Mouse (Mus musculus) adrenal gland, adult 18-20 months (tissue): ENCODE measurements around the gene Dennd2a. TPM values are rescaled to one million over a fixed set of nuclear protein-coding genes. Genes with fewer than 3 reads are reported as not detected.
"Not testable (repeated sequence)": the region's sequence is repeated elsewhere in the genome, so short reads cannot be mapped to it uniquely, and the experiment has no call there.

Experiments
- DNase-seq, 2 experiments: peaks; one replicate each; pipeline ENCODE4 v3.0.0; 2021 to 2022; ENCODE audit warnings: low spot score in 2 of 2
- total RNA-seq, 2 experiments: library from RNA; stranded (reverse); gene quantifications; 1 replicate in 1 of 2; 2 replicates in 1 of 2; pipeline ENCODE4 v1.2.3; 2021

The Dennd2a gene
- total RNA-seq, 2 experiments from 2014 or later = 6.2 to 10.8 TPM

DNA sequence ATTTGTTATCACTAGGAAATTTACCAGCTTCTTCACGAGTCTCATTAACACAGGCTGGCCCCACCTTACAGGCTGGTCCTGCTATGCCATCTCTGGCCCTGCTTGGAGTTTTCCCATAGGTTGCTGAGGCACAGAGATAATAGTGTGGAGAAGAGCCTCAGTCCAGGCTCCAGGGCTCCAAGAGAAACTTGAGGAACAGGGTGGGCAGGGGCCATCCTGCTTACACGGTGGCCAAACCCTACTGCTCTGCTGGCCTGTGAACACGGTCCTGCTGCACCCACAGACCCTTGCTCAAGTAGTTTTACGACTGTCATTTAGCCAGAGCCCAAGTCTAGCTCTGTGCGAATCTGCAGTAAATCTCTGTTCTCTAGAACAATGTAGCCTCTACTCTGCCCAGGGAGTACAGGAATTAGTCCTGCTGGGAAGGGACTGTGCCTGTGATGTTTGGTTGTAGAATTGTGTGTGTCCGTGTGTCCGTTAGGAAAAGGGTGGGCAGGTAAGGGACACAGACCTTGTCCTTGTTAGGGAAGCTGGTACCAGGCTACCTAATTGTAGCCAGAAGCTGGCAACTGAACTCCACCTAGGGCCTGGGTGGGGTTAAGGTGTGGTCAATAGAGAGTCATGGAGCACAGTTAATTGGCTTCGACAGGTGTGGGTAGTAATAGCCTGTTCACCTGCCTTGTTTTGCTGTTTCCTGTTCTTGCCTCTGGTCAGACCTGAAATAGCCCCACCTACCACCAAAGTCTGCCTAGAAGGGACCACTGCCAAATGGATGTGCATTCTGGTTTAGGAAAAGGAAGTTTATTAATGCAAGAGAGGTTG lies 102.1 kb downstream of the Dennd2a start:
- DNase-seq = no peak

DNA sequence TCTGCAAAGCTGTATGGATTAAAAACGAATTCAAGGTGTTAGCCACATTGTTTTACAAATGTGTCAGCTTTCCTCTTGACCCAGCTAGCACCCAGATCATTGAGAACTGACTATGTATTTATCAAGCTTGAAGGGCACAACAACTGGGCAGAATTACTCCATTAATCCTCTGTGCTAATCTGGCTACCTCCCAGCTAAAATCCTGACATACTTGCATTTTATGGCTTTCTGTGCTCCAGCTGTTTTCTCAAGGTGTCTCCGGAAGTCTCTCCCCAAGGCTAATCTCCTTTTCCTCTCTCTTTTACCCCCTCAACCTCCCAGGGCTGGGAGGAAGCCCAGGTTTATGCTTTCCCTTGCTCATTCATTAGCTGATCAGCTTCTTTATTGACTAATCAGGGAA lies 103.1 kb downstream of the Dennd2a start:
- DNase-seq = no peak

DNA sequence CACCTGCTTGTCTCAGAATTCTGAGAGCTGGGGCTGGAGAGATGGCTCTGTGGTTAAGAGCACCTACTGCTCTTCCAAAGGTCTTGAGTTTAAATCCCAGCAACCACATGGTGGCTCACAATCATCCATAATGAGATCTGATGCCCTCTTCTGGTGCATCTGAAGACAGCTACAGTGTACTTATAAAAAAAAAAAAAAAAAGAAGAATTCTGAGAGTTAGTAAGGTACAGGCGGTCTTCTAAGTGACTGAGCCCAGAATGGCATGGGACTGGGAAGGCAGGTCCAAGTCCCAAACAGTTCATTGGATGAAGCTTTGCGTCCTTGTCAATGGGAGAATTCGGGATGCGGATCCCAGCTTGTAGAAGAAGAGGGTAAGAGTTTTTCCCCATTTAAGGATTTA lies 104.1 kb downstream of the Dennd2a start:
- no peak for DNase-seq

DNA sequence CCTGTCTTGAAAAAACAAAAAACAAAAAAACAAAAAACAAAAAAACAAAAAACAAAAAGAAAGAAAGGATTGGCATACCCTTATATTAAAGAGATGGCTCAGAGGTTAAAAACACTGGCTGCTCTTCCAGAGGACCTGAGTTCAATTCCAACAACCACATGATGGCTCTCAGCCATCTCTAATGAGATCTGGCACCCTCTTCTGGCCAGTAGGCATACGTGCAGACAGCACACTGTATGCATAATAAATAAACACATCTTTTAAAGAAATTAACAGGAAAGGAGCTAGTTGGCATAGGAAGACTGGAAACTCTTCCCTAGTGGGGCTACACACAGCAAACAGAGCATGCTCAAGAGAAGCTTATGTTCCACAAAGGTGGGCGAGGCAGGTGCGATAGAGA lies 106.6 kb downstream of the Dennd2a start:
- no peak for DNase-seq

DNA sequence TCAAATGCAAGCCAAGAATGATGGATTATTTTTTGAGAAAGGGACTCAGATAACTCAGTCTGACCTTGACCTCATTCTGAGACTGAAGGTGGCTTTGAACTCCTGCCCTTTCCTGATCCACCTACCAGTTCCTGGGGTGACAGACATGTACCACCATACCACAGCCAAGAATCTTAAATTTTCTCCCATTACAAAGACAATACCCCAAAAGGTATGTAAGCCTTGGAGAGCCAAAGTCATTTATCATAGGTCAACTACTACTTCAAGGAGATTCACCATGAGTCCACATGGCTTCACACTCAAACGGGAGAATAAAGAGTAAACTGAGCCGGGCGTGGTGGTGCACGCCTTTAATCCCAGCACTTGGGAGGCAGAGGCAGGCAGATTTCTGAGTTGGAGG lies 107.1 kb downstream of the Dennd2a start:
- DNase-seq = no peak

DNA sequence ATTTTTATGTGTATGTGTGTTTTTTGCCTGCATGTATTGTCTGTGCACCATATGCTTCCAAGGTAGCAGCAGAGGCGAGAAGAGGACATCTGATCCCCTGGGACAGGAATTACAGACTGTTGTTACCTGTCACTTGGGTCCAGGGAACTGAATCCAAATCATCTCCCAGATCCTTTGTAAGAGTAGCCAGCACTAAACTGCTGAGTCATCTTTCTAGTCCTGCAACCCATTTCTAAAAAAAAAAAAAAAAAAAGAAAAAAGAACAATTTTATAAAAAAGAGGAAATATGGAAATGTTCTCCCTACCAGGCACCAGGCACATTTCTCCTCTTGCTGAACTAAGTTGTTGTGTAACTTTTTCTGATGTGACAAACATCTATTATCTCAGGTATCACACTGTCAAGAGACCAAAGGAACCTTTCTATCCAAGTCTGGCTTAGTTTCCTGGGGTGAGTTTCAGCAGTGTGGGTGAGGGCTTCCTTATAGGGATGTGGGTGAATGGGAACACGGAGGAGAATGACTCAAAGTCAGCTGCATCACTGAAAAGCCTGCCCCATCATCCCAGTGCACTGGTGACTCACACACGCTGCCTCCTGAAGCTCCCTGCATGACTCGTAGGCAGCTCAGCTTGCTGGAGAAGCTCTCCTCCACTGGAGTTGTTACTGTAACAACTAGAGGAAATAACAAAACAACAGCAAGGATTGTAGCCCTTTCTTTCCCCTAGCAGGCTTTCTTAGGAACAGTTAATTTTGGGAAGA lies 110.1 kb downstream of the Dennd2a start:
- DNase-seq = no peak

DNA sequence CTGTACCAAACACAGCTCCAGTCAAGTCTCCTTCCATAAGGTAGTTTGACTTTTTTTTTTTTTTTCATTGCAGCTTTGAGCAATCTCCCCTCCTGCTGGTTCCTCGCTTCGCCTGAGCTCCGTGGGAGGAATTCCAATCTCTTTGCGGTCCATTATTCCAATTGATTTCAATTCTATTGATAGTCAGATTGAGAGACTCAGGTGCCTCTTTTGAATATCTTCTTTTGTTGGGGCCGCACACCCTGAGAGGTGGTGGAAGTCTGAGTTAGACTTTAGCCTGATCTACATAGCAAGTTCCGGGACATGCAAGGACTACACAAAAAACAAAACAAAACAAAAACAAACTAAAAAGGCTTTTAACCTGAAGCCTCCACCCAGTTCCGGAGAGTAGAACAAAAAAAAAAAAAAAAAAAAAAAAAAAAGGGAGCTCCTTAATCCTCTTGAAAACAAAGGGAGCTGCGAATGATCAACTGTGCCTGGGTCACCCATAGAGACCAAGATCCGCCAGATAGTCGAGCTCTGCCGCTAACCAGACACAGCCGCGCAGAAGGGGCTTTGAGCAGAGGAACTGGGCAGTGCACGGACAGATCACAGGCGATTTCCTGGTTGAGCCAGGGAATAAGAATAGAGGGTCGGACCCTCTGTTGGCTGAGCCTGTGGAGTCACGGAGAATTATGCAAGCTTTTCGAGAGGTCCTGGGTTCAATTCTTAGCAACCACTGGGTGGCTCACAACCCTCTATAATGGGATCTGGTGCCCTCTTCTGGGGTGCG lies 111.7 kb downstream of the Dennd2a start:
- DNase-seq = no peak

DNA sequence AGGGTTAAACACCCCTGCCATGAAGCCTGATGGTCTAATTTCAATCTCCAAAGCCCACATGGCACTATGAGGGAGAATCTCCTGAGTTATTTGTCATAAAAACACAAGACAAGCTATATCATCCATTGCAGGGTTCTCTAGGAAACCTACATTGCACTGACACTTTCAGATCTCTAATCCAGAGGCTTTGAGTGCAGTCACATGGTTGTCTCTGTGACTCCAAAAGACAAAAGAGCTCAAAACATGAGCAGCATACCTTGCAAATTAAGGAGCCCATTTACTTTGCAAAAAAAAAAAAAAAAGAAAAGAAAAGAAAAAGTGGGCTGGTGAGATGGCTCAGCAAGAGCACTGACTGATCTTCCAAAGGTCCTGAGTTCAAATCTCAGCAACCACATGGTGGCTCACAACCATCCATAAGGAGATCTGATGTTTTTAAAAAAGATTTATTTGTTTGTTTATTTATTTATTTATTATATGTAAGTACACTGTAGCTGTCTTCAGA lies 114.8 kb downstream of the Dennd2a start:
- DNase-seq = no peak

DNA sequence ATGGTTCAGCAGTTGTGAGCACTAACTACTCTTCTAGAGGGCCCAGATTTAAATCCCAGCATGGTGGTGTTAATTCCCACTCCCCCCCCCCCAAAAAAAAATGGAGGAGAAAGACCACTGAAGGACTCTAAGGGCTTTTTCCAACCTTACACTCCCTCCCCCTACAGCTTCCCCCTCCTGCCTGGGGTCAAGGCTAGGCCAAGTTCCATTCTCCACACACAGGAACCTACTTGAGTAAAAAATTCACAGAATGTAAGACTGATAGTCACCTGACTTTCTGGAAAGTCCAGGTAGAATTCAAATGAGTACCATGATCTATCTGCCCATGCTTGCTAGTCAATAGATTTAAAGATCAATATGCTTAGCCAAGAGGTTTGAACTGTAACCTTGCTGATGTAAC lies 117.5 kb downstream of the Dennd2a start:
- no peak for DNase-seq

DNA sequence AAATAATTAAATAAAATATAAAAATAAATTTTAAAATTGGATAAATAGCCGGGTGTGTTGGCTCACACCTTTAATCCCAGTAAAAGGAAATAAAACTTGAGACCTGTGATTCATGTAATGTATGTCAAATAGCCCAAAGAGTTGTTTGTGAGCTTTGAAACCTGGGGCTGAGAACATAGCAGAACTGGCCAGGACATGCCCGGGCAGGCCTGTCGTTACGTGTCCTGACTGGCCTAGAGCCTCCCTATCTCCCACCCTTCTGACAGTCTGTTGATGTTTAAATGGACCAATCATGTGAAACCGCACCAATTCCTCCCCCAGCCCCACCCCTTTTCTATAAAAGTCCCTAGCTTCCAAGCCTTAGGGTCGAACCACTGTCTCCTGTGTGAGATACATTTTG lies 120.1 kb downstream of the Dennd2a start:
- not testable (repeated sequence) for DNase-seq

DNA sequence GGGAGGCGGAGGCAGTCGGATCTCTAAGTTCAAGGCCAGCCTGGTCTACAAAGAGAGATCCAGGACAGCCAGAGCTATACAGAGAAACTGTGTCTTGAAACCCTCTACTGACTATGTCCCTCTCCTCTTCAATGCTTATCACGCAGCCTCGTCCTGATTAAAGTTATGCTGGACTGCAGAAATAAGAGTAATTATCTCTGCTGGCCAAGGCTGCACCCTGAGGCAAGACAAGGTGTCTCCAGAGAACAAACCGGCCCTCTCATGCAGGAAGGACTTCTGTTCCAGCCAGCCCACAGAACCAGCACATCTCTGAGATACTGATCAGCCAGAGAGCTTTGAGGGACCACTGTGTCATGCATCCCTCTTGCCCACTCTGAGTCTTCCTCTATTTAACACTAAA lies 121.8 kb downstream of the Dennd2a start:
- no peak for DNase-seq

DNA sequence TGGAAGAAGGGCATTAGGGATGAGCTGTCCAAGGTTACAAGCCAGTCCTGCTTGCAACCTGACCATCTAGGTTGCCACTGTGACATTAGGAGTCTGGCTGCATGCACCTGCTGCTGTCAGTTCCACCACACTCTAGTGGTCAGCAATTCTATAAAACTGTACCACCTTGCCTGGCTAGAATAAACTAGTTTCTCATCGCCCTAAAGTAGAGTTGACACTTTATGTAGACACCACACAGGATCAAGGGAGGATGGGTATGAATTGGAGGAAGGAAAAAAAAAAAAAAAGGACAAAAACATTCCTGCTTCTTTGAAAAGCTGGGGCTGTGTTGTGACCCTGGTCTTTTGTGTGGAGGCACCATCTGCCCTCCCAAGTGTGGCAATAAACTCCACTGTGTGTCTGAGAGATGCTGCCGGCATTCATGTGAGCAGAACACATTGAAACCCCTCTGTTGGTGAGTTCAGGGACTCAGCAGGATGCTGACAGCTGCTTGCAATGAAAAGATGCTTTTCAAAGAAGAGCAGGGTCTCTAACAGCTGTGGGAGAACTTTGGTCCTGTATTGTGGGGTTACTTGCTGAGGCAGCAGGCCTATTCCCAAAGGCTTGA lies 122.7 kb downstream of the Dennd2a start:
- no peak for DNase-seq

DNA sequence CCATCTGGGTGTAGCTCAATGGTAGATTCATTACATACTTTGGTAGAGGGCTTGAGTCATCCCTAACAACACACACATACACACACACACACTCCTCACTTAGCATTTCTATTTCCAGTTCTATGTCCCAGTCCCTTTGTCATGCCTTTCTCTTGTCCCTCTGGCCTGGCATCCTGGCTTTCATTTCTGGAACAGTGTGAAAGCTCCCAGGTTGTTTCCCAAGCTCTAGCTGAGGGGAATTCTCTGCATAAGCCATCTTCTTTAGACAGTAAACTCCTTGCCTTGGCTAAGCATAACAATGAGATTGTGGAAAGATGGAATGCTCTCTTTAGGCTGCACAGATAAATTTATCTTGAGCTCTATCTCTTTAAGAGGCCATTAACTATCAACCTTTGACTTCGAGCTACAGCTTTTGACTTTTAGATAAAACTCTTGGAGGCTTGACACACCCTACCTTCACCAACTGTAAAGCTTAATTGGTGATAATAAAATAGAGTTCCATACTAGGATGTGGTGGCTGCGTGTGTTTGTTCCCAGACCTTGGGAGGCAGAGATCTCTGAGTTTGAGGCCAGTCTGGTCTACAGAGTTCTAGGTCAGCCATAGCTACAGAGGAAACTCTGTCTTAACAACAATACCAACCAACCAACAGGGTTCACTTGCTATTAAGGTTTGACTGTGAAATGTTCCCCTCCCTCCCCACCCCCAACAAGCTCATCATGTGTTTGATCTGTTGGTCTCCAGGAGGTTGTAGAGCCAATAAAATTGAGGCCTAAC lies 123.4 kb downstream of the Dennd2a start:
- DNase-seq = no peak

DNA sequence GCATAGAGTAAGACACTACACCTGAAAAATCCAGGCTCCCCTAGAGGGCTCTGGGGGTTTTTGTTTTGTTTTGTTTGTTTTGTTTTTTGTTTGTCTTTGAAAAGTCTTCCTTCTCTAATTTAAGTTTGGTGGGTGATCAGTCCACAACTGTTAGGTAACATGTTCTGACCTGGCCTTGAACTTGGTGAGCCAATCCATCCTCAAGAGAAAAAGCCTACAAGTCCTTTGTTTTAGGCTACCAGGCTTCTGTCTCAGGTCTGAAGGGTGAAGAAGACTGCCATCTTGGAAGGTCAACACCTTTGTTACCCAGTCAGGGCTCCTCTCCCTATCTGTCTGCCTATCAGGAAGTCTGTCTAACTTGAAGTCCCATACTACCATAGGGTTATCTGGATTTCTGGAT lies 124.0 kb downstream of the Dennd2a start:
- no peak for DNase-seq

DNA sequence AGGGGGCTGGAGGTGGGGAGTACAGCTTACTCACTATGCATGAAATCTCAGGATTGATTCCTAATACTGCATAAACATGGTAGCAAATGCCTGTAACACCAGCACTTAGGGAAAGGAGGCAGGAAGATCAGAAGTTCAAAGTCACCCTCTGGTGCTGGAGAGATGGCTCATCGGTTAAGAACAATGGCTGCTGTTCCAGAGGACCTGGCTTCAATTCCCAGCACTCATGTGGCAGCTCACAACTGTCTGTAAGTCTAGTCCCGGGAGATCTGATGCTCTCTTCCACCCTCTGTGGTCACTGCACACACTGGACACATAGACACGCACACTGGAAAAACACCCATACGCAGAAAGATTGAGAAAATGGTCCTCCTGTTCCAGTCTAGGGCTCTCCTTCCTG lies 124.5 kb downstream of the Dennd2a start:
- no peak for DNase-seq

DNA sequence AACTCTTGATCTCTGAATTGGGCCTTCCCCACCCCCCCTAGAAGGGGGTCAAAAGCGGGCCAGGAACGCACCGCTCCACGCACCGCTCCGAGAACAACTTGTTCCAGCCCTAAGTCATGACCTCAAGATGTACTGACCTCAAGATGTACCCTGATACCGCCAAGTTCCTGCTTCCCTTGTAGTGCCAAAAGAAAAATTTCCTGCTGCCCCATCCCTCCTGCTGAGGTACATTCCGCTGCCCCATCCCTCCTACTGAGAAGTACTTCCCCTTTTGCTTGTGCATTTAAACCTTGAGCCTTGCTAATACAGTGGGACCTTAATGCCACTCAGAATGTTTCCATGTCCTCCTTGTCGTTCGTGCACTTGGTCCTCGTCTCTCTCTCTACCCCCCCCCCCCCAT lies 126.9 kb downstream of the Dennd2a start:
- no peak for DNase-seq

DNA sequence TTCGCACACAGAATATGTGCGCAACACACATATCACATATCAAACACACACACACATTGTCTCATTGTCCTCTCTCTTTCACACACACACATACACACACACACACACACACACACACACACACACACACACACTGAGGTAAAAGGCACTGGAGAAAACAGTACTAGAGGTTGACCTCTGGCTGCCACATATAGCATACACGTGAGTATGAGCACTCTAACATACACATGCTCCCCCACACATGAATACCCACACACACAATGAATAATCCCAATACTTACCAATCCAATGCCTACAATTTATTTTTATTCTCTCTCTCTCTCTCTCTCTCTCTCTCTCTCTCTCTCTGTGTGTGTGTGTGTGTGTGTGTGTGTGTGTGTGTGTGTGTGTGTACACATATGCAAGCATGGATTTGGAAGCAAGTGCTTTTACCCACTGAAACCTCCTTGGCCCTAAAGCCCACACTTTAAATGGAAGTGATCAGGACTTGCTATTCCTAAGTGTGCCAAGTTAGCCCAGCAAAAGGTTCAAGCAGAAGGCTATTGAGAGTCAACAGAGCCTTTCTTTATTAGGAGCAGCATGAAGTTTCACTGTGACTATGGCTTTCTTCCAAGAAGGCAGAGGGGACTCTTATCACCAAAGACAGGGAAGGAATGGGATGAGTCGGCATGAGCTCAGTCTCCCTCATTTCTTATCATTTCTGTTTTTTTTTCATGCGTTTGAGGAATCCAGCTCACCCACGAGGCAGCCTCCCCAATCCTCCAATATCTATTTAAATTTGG lies 128.5 kb downstream of the Dennd2a start:
- DNase-seq = no peak

DNA sequence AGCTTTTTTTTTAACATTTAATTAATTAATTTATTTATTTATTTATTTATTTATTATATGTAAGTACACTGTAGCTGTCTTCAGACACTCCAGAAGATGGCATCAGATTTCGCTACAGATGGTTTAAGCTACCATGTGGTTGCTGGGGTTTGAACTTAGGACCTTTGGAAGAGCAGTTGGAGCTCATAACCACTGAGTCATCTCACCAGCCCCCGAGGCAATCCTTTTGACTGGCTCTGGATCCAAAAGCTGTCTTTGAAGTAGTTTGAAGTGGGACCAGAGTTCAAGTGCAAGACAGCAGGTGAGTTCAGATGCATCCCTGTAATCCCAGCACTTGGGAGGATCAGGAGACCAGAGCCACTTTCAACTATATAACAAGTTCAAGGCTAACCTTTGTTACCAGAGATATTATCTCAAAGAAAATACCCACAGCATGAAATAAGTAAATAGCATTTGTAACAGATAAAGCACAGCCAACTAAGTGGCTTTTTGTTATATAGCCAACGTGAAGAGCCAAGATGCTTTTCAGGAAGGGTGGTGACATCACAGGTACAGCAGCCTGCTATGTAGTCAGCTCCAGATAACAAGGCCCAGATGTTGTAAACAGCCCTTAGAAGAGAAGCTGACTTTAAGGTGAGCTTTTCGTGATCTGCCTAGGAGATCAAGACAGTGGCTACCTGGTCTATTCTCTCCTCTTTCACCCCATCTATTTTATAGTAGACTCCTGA lies 130.2 kb downstream of the Dennd2a start:
- no peak for DNase-seq

DNA sequence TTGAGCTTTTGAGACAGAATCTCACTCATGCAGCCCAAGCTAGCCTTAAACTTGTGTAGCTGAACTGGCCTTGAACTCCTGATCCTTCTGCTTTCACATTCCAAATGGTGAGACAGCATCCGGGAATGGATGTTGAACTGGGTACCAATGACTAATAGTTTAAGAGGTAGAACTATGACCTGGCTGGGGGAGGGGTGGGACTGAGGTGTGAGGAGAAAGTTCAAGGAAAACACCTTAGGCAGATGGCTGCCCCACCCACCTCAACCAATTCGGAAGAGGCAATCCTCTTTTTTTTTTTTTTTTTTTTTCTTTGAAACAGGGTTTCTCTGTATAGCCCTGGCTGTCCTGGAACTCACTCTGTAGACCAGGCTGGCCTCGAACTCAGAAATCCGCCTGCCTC lies 130.9 kb downstream of the Dennd2a start:
- DNase-seq = no peak
